Mouse (Mus musculus) lung, postnatal 0 days (tissue): ENCODE results near the gene Gjb5.

Experiments used
- CTCF ChIP-seq: IDR thresholded peaks from 2 replicates; pipeline ENCODE4 v1.5.1; 2016; ENCODE audit warnings: antibody characterized with exemption, mild to moderate bottlenecking
- EP300 ChIP-seq: IDR thresholded peaks from 2 replicates; pipeline ENCODE4 v1.6.1; 2016; ENCODE audit warnings: antibody characterized with exemption, mild to moderate bottlenecking, control low read depth

DNA sequence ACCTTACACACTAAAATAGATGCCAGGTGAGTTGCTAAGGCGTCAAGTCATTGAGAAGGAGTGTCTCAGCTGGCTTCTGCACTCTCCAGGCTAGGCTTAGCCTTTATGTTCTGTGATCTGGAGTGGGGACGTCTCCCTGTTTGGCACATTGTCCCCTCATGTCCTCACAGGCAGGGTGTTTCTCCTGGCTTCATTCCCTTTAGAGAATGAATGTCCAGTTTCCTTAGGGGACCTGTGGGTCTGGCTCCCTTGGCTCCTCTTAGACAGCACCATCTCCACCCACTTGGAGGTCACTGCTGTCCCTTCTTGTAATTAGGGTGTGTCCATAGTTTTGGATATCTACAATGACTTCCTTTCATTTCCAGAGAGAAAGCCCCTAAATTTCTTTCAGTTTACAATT lies 51.1 kb downstream of the Gjb5 start:
- TF ChIP-seq CTCF: no peak
- TF ChIP-seq EP300: no peak
